Mouse (Mus musculus) right cerebral cortex, postnatal 14 days (tissue): ENCODE data around the gene Smyd2.

Source experiments
- DNase-seq: peaks from one replicate; pipeline ENCODE4 v3.0.0; 2022

Smyd2 gene

DNA sequence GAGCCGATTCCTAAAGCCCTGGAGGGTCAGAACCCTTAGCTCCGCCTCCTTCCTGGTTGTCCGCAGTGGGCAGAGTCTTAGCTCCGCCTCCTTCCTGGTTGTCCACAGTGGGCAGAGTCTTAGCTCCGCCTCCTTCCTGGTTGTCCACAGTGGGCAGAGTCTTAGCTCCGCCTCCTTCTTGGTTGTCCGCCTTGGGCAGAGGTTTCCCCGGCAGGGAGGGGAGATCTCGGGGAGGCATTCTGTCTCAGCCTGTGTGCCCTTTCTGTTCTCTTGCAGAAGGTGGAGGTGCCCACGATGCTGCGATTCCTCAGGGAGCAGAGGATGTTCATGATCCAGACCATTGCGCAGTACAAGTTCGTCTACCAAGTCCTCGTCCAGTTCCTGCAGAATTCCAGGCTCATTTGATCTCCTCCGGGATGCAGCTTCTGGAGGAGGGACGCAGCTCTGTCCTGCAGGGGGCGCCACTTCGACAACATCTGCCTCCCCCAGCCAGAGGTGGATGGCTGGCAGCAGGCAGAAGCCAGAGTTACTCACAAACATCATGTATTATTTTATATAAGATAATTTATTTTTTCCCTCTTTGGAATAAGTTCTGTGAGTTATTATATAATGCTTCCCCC is 52.4 kb downstream of the Smyd2 start:
- DNase-seq, result no peak

DNA sequence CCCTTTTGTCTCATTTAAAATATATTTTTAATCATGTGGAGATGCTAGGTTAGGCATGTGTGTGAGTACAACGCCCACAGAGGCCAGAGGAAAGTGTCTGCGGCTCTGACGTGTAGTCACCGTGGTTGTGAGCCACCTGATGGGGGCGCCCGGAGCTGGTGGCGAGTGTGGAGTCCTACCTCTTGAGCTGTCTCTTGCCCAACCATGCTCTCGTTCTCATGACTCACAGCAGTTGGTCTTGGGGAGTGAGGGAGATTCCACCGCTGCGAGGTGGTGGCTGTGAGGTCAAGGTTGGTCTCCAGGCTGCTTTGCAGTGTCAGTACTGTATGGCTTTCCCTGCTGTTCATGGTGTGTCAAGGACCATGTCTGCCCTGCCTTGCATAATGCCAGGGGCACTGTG is 54.1 kb downstream of the Smyd2 start:
- no peak for DNase-seq

DNA sequence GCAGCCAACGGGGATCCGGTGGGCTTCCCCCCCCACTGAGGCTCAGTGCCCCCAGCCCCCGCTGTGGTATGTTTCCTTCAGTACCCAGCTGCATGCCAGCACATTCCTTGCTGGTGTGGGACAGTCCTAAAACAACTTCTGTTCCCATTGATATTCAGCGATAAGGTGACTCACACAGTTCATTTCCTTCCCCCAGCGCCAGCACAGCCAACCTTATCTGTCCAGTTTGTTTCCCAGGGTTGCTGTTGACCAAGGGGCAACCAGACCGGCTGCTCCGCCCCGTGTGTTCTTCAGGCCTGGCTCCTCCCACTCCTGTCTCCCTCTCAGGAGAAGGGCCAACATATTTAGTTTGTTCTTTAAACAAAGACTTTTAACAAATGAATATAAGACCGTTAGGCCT is 54.7 kb downstream of the Smyd2 start:
- DNase-seq, result no peak

DNA sequence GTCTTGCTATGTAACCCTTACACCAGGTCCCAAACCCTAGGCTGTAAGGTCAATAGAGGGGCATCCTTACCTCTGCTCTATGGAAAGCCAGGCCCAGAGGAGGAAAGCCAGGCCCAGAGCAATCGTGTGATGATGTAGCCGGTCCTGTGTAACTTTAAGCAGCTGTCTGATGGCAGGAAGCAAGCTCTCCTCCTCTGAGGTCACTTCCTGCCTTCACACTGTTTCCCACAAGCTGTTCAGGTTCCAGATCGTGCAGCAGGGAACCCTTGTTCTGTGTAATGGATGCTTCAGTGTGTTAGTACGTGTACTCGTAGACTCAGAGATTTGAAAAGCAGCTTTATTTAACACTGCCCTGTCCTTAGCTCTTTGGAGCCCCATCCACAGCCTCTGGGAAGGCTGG is 55.1 kb downstream of the Smyd2 start:
- no peak for DNase-seq

DNA sequence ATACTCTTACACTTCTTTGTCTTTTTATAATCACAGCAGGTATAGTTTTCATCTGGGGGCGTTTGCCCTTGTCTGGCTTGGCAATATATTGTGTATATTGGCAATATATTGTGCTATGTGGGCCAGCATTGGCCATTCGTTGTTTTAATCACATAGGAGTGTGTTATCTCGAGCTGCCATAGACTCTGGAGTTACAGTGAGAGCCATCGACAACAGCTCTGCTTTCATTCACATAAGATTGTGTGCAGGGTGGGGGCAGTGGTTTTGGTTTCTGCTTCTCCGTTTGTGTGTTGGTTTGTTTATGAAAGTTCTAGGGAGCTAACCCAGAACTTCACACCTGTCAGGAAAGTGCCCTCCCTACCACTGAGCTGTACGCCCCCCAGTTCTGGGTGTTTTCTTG is 55.5 kb downstream of the Smyd2 start:
- no peak for DNase-seq

DNA sequence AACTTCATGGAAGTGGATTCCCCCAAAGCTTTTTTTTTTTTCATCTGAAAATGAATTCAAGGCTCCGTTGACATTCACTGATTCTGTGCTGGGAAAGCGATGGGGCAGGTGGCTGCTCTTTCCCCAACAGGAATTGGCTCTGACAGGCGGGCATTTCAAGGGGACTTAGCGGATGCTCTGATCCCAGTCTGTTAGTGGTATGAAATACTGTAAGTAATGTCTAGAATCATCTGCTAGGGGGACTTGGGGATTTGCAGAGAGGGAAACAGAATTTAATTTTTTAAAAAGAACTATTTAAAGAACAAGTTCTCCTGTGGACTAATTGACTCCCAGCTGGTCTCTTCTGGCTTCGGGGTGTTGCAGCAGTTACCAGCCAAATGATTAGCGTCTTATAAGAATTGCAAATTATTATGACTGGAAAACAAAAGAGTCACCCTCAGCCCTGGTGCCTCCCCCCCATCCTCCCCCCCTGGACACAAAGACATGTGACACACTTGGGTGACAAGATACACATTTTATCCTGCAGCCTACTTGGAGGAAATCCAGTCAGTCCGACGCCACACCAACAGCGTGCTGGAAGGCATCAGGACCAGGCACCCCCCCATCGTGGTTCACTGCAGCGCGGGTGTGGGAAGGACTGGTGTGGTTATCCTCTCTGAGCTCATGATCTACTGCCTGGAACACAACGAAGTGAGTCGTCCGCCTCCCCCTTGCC is 57.2 kb downstream of the Smyd2 start:
- no peak for DNase-seq

DNA sequence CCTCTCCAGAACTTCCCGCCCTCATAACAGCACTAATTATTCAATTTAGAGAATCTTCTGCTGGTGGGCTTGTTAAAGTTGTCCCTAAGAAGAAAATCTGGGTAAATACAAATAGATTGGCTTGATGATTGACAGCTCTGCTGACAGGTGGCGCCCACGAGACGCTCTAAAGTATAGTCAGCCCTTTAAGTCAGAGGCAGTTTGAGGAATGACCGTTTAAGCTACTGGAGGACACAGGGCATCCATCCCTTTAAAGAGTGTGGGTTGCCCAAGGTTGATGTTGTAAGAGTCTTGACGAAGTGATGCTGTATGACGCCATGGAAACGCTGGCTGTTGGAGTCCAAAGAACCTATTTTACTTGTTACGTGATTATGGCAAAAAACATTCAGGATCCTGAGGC is 57.9 kb downstream of the Smyd2 start:
- no peak for DNase-seq

DNA sequence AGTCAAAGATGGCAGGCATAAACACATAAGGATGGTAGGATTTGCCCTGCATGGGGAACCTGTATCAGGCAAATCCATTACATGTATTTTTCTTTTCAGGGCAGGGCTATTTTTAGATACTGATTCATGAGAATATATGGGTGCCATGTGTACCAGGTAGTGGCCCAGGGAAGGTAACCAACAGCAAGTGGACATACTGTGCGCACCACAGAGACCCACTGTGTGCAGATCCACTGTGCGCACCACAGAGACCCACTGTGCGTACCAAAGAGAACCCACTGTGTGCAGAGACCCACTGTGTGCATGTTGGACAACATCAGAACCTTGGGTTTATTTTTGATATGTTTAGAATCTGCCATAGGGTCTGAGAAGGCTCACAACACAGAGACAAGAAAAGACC is 58.4 kb downstream of the Smyd2 start:
- no peak for DNase-seq

DNA sequence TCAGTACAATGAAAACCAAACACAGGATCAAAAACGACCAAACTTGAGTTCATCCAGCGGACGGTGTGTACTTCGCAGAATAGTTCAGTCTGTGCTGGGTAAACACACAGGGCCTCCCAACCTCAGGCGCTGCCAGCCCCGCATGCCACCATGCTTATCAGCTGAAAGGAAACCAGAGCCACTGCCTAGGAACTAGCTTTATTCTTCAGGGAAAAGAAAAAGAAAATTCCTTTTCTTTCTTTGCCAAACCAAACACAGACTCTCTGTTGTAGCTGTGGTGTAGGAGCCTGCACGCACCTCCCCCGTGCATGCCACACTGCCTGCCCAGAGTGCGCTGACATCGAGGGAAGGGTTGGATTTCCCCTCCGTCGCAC is 61.2 kb downstream of the Smyd2 start:
- DNase-seq, result no peak

DNA sequence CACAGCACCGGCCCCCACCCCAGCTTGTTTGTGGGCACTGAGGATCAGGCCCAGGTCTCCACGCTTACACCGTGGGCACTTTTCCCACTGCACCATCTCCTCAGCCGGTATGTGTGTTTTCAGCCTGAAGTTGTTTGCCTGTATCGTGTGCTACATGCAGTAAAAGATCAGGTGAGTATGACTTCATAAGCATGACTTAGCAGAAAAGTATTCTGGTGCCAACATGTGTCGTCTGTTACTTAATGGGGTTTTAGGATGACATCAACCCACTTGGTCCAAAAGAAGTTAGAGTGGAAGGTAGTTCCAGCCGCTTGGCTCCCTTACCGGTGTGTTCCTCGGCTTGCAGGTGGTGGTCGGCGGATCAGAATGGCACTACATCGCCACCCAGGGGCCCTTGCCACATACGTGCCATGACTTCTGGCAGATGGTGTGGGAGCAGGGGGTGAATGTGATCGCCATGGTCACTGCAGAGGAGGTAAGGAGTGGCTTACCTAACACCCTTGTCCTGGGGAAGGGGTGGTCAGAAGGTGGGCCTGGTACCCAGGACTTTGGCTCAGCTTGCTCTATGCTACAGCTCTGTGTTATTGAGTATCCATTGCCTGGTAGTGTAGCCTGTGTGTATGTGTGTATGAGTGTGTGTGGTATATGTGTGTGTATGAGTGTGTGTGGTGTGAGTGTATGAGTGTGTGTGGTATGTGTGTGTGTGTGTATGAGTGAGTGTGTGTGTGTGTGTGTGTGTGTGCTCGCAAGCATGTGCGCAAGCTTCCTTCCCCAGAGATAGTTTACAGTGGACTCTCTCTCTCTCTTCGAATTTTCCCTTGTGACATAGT is 61.8 kb downstream of the Smyd2 start:
- no peak for DNase-seq

DNA sequence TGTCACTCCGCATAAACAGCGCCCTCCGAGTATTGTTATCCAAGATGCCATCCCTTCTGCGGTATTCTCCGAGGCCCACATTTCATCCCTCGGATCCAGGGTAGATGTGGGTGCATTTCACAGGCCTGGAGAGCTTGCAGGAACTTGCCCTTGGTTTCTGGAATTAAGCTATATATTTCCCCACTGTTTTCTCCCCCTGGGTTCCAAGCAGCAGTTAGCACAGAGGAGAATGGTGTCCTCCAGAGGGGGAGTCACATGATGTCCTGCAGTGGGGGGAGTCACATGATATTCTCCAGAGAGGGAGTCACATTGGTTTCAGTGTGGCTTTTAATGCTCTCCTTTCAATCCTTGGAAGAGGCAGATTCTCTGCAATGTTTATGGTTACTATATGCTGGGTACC is 63.8 kb downstream of the Smyd2 start:
- no peak for DNase-seq

DNA sequence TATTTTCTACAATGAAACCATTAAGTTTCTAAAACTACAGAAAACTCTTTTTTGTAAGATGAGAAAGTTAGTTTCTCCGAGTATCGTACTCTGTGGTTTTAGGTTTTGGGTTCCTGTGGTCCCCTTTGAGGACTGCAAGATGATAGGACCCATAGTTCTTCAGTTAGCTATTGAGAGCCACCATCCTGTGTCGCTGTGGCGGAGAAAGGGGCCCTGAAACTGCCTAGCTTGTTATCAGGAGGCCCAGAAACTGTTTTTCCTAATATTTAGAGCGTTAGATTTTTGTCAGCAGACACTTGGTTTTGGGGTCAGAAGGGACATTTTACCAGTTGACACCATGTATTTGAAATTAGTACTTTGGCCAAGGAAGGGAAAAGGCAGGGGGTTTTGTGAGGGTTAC is 66.4 kb downstream of the Smyd2 start:
- no peak for DNase-seq

DNA sequence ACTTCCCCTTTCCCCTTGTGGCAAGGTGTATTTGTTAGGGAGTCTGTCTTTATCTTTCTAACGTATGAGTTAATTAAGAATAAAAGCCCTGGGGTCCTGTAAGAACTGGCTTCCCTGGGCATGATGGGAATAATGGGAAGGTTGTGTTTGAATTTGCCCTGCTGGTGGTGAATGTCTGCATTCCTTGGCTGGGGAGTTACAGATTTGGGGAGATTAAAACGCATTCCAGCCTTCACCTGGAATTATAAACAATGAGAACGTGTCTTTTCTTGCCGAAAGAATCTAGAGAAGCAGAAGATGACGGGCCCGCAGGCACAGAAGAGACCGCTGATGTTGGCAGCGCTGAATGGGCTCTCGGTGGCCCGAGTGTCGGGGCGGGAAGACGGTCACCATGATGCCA is 67.5 kb downstream of the Smyd2 start:
- DNase-seq, result no peak

DNA sequence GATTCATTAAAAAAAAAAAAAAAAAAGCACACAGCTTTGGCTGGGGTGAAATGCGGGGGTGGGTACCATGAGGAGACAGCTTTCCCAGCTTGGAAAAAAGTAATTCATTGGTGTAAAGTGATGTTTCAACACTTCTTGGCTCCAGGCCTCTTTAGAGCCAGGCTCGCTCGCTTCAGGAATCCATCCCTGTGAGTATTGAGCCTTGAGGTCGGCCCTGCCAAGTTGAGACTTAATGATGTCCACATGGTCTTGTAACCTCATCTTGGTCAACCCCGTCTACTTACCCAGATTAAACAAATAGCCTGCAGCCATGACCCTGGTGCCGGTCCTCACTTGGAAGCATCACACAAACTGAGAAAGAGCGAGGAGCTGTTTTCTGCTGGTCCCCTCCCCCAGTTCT is 69.7 kb downstream of the Smyd2 start:
- DNase-seq, result no peak

DNA sequence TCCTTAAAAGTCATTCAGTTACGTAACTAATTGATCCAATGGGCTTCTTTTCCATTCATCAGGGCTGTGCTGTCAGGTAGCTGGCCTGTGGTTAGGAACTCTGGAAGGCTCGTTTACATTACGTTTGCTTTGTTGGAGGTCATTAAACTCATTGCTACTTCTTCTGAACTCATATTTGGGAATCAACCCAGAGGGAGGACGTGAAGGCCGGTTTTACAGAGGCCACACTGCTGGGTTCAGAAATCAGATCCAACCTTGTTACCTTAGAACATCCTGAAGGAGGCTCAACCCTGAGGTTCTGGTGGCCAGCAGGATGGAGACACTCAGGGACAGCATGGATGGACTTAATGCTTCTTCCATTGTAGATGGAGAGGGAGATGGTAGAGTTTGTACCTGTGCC is 70.1 kb downstream of the Smyd2 start:
- DNase-seq, result no peak

DNA sequence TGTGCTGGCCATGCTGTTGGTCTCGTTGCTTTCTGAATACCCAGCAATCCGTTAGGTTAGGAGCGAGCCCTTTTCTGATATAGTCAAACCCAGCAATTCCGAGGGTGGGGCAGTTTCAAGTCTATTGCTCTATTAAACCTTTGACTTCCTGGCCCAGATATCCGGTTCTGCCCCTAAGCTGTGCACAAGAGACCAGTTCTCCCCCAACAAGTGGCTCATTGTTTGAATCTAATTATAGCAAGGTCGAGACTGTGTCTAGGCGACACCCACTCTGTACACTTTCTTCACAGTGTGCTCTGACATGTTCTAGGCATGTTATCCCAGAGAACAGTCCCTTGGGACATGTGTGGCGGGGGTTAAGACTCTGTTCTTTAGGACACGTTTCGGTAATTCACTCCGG is 72.6 kb downstream of the Smyd2 start:
- DNase-seq, result no peak

DNA sequence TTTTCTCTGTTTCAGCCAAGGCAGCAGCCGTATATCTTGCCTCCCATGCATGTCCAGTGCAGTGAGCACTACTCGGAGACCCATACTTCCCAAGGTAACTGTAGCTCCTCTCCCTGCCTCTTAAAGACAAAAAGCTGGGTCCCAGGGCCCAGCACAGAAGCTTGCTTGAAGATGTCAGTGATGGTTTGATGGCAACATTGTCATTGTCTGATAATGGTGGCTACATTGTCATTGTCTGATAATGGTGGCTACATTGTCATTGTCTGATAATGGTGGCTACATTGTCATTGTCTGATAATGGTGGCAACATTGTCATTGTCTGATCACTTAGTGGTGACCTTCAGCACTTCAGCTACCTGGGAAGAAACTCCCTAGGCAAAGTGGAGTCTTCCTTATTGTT is 75.8 kb downstream of the Smyd2 start:
- DNase-seq, result no peak

DNA sequence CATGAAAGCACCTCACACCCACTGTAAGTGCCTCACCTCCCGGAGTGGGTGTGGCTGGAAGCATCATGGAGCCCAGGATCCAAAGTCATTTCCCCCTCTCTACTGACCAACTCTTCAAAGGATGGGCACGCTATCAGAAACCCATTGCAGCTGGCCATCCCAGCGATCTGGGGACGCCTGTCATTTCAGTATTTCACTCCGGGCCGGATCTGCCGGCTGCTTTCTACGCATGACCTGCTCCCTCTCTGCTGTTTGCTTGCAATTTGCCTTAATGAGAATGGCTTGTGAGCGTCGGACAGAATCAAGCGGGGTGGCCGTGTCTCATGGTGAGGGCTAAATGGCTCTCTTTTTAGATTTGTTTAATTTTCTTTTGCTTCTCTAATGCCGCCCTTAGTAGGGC is 88.0 kb downstream of the Smyd2 start:
- no peak for DNase-seq

DNA sequence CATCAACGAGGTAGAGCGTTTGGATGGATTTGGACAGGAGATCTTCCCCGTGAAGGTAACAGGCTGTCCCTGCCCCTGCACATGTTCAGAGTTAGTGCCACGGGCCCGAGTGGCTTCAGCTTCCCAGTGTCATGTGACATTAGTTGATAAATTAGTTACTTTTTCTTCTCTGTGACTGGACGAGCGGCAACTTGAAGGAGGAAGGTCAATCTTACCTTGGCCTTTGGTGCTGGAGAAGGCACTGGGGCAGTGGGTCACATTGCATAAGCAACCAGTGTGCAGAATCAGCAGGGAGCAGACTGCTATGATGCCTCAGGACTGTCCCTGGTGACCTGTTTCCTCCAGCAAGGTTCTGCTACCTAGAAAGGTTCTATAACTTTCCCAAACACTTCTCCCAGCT is 88.8 kb downstream of the Smyd2 start:
- DNase-seq, result no peak

DNA sequence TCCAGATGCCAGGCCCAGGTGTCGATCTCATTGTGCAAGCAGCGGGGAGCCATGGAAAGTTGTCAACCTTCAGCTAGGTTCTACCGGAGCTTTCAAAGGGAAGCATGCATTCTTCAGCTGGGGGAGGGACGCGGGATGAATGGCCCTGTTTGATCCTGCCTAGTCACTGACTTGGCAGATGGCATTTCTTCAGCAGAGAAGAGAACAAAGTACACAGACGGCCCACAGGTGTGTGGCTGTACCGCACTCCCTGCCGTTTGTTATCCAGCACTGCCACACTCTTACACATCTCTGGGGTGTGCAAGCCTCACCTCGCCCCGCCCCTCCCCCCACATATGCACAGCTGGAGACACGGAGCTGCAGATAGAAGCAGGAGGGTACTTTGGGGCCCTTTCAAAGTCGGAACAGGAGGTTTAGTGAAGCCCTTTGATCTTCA is 91.3 kb downstream of the Smyd2 start:
- DNase-seq, result no peak
